Mouse (Mus musculus) thymus, adult 2 months (tissue): Measurements from ENCODE around the gene Dennd1b.

Source experiments
- CTCF ChIP-seq: fragments of 200-500 bp; IDR thresholded peaks from 2 replicates; pipeline ENCODE4 v1.5.1; 2012; ENCODE audit warnings: mild to moderate bottlenecking, control low read depth, low read length, moderate library complexity, borderline replicate concordance; ENCODE audit not compliant: control insufficient read depth, poor library complexity, insufficient read depth; ENCODE audit errors: extremely low read depth
- POLR2A ChIP-seq: fragments of 200-500 bp; IDR thresholded peaks from 2 replicates; pipeline ENCODE4 v1.6.1; 2012; ENCODE audit warnings: mild to moderate bottlenecking, low read length, control low read depth, moderate library complexity; ENCODE audit not compliant: control insufficient read depth, poor library complexity, insufficient read depth; ENCODE audit errors: extremely low read depth

- TF ChIP-seq POLR2A (no peak), CTCF (no peak)
Observed at GRCm38 (mm10) chr1:138924282-138924681, 39.0 kb upstream of the Dennd1b start.
